Mouse (Mus musculus) MEL (cell line): ENCODE results near the gene Ints14. TPM values are rescaled to one million over a fixed set of nuclear protein-coding genes. Genes with fewer than 3 reads are reported as not detected.

Source experiments
- polyA plus RNA-seq, 2 experiments: library from polyadenylated mRNA; stranded (reverse) in 1 of 2; unstranded in 1 of 2; fragments of >175 nt in 1 of 2; fragments of >200 nt in 1 of 2; gene quantifications; 2 replicates each; pipeline versions ENCODE4 v1.2.1 to v1.2.4; 2012; ENCODE audit warnings: low replicate concordance in 2 of 2, low read depth in 1 of 2; ENCODE audit not compliant: insufficient read length in 2 of 2, insufficient read depth in 1 of 2, missing spikeins in 1 of 2
- total RNA-seq: library from RNA; depleted of rRNA; stranded (reverse); fragments of 300-350 nt; gene quantifications from 2 replicates; pipeline ENCODE4 v1.2.3, GENCODE M21; 2012; rRNA removed

Gene Ints14
- total and polyA plus RNA-seq, 3 experiments, result 37.9 to 54.1 TPM; not detected in 1

Other genes with a start within 250 kb of the Ints14 start
- 93.7 and 114 TPM in 2 replicates for gene Rab11a, start 223.1 kb upstream of the Ints14 start, total RNA-seq
- 100 to 1,000 TPM in 1 of 2 experiments, not detected in 1; 212 TPM for gene Rab11a, start 223.1 kb upstream of the Ints14 start, polyA plus RNA-seq
- 7.7 and 12.1 TPM in 2 replicates for gene Dennd4a, start 149.6 kb upstream of the Ints14 start, total RNA-seq
- gene Dennd4a, start 149.6 kb upstream of the Ints14 start, polyA plus RNA-seq, result 10 to 100 TPM; 24.9 to 74.8 TPM
- not detected in 2 replicates for gene Slc24a1, start 9.3 kb upstream of the Ints14 start, total RNA-seq
- gene Slc24a1, start 9.3 kb upstream of the Ints14 start, polyA plus RNA-seq, result under 1 TPM in 1 of 2 experiments, not detected in 1; 0.07 TPM
- gene Hacd3, start 60.8 kb downstream of the Ints14 start, total RNA-seq, result 47.7 and 57.9 TPM in 2 replicates
- gene Hacd3, start 60.8 kb downstream of the Ints14 start, polyA plus RNA-seq, result 100 to 1,000 TPM in 1 of 2 experiments, 10 to 100 TPM in 1; 47.3 to 340 TPM
- gene Dpp8, start 71.5 kb downstream of the Ints14 start, total RNA-seq, result 42.5 and 51.8 TPM in 2 replicates
- 10 to 100 TPM in 1 of 2 experiments, not detected in 1; 62.1 TPM for gene Dpp8, start 71.5 kb downstream of the Ints14 start, polyA plus RNA-seq
- under 0.01 and 0.03 TPM in 2 replicates for gene Igdcc4, start 140.6 kb downstream of the Ints14 start, total RNA-seq
- under 1 TPM in 1 of 2 experiments, not detected in 1; 0.14 TPM for gene Igdcc4, start 140.6 kb downstream of the Ints14 start, polyA plus RNA-seq
- not detected in 2 replicates for gene Igdcc3, start 180.3 kb downstream of the Ints14 start, total RNA-seq
- not detected for gene Igdcc3, start 180.3 kb downstream of the Ints14 start, polyA plus RNA-seq
- 1.3 and 1.4 TPM in 2 replicates for gene Parp16, start 234.4 kb downstream of the Ints14 start, total RNA-seq
- gene Parp16, start 234.4 kb downstream of the Ints14 start, polyA plus RNA-seq, result 1 to 10 TPM in 1 of 2 experiments, not detected in 1; 5.1 TPM